Mouse (Mus musculus): ENCODE measurements around the gene Gm49333. TPM values are rescaled to one million over a fixed set of nuclear protein-coding genes. Genes with fewer than 3 reads are reported as not detected.

Gm49333 gene
- polyA plus RNA-seq (2017; shearing (Covaris generic)): not detected

GRCm38 (mm10) chr16:20611357-20612227, at the start of gene Gm49333, which contains the start of the genes Eef1akmt4 and Alg3:
Gm49333 (plus strand) TSS chr16:20611610.
Eef1akmt4 (plus strand) TSS chr16:20611593.
Alg3 (minus strand) TSS chr16:20611735.

GRCm38 (mm10) chr16:20589366-20589938, 22.0 kb upstream of the Gm49333 start, which contains the start of gene Vwa5b2:
Vwa5b2 (plus strand) TSS chr16:20589471.

DNA sequence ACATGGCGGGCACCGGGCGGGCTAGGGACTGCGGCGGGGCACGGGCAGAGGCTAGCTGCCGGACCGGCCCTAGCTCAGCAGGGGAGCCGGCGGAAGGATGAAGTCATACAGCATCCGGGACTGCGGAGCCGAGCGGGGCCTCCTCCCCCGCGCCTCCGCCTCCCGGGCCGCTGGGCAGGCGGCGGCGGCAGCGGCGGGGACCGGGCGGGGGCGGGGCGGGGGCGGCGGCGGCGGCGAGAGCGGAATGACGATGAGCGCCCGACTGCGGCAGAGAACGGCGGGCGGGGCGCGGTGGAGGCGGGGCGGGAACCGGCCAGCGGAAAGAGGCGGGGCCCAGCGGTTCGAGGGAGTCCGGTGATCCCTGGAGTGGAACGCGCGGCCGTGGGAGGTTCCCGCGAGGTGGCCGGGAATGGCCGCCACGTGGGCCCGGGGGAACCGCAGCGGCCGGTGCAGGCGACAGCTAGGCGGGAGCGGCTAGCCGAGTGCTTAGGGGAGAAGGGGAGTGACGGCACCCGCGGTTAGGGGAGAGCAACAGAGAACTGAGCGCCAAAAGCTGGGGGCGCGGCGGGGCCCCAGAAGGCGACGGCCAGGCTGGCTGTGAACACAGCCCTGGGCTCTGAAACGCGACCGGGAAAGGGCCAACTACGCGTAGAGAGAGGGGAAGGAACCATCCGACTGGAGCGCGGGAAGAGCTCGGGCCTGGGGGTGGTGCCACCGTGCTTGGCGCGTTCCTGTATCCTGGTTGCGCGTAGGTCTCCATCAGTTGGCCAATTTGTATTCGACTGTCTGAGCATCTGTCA, 10.0 kb downstream of the Gm49333 start, which contains the start of gene Camk2n2:
Gene Camk2n2 (minus strand): TSS at position 97 of the 800 bp plus-strand sequence.

GRCm38 (mm10) chr16:20629731-20630634, 18.6 kb downstream of the Gm49333 start, which contains the start of gene Ece2:
Ece2 (plus strand) TSS chr16:20629828.

DNA sequence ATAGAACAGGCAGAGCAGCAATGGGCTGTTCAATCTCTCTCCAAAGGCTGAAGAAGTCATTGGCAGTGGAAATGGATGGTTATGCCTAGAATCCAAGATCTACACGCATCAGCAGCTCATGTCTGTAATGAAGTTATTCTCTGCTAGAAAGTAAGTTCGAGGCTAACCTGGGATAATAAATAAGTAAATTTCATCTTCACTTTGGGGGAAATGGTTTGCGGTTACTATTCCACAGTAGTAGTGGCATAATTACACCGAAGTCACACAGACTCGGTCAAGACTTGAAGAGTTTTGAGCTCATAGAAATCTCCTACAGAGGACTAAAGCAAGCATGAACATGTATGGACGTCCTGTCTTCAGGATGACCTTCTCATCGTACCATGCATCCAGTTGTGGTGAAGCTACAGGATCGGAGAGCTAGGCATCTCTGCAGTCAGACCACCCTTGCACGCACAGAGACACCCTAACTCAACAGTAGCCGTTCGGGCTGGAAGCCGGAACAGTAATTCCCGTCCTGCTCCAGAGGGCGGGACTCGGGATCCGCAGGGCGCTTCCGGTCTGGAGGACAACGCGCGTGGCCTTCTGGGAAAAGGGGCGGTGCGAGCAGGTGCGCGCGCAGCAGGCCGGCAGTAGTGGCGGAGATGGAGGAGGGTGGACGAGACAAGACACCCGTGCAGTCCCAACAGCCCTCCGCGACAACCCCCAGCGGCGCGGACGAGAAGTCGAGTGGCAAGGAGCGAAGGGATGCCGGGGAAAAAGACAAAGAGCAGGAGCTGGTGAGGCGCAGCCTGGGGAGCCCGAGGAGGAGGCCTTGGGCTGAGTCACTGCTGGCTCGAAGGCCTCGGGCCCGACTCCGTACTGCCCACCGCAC, 39.9 kb downstream of the Gm49333 start, which contains the start of gene Psmd2:
Gene Psmd2 (plus strand): TSS at position 577 of the 871 bp plus-strand sequence.

DNA sequence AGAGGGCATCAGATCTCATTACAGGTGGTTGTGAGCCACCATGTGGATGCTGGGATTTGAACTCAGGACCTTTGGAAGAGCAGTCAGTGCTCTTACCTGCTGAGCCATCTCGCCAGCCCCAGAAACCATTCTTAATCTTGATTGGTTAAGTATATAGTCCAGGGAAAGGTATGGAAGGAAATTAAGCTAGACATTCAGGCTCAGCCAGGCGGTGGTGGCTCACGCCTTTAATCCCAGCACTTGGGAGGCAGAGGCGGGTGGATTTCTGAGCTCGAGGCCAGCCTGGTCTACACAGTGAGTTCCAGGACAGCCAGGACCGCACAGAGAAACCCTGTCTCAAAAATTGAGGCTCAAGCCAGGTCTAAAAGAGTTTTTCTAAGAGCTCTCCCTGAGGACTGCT, 56.6 kb downstream of the Gm49333 start, which contains the start of gene Eif4g1:
Gene Eif4g1 (plus strand): TSS at position 301 of the 400 bp plus-strand sequence.

GRCm38 (mm10) chr16:20693111-20693701, 81.8 kb downstream of the Gm49333 start, which contains the start of gene Fam131a:
Fam131a (plus strand) TSS chr16:20693241.

Other genes with a start within 250 kb of the Gm49333 start
- gene Abcc5, start 185.2 kb upstream of the Gm49333 start, polyA plus RNA-seq (2017; shearing (Covaris generic)): 39.9 TPM
- 15.3 TPM for gene Eif2b5, start 112.8 kb upstream of the Gm49333 start, polyA plus RNA-seq (2017; shearing (Covaris generic))
- gene Dvl3, start 94.6 kb upstream of the Gm49333 start, polyA plus RNA-seq (2017; shearing (Covaris generic)): 5.9 TPM
- gene Ap2m1, start 76.1 kb upstream of the Gm49333 start, polyA plus RNA-seq (2017; shearing (Covaris generic)): 486 TPM
- gene Abcf3, start 63.0 kb upstream of the Gm49333 start, polyA plus RNA-seq (2017; shearing (Covaris generic)): 121 TPM
- 0.29 TPM for gene Vwa5b2, start 22.1 kb upstream of the Gm49333 start, polyA plus RNA-seq (2017; shearing (Covaris generic))
- gene Eef1akmt4, start within 50 bp of the Gm49333 start, polyA plus RNA-seq (2017; shearing (Covaris generic)): 27.3 TPM
- 49.3 TPM for gene Alg3, start 125 bp downstream of the Gm49333 start, polyA plus RNA-seq (2017; shearing (Covaris generic))
- gene Camk2n2, start 9.7 kb downstream of the Gm49333 start, polyA plus RNA-seq (2017; shearing (Covaris generic)): not detected
- gene Ece2, start 18.2 kb downstream of the Gm49333 start, polyA plus RNA-seq (2017; shearing (Covaris generic)): not detected
- 280 TPM for gene Psmd2, start 40.0 kb downstream of the Gm49333 start, polyA plus RNA-seq (2017; shearing (Covaris generic))
- 141 TPM for gene Eif4g1, start 56.7 kb downstream of the Gm49333 start, polyA plus RNA-seq (2017; shearing (Covaris generic))
- gene Fam131a, start 81.6 kb downstream of the Gm49333 start, polyA plus RNA-seq (2017; shearing (Covaris generic)): 2.4 TPM
- 86.1 TPM for gene Polr2h, start 106.1 kb downstream of the Gm49333 start, polyA plus RNA-seq (2017; shearing (Covaris generic))
- gene Clcn2, start 106.1 kb downstream of the Gm49333 start, polyA plus RNA-seq (2017; shearing (Covaris generic)): 1.1 TPM
- not detected for gene Chrd, start 121.5 kb downstream of the Gm49333 start, polyA plus RNA-seq (2017; shearing (Covaris generic))
- gene Thpo, start 122.9 kb downstream of the Gm49333 start, polyA plus RNA-seq (2017; shearing (Covaris generic)): not detected

All from CD4-positive, CD25-positive, alpha-beta regulatory T cell, adult 9 weeks (primary cell).